Comparison of ENCODE assay signal across 8 mouse cellular contexts in genomic region chr13:39011696-39012095, GRCm38 (mm10). TPM values are rescaled to one million over a fixed set of nuclear protein-coding genes. Genes with fewer than 3 reads are reported as not detected.
DNase-seq lines count a peak whose midpoint lies in the region; ATAC-seq and TF ChIP-seq lines count a peak whose summit lies in the region.

No protein-coding gene starts in this region.

- TF ChIP-seq CTCF in lung, adult 2 months (IDR thresholded peaks at IDR 0.05; ENCODE audit: insufficient read depth, low read length) = peak; percentile 88

- peak; percentile 95 for ATAC-seq in forebrain, embryonic 16.5 days

- DNase-seq in ES-CJ7 (ENCODE audit: low read depth, low spot score) = peak; percentile 86
- peak; percentile 81 for DNase-seq in cerebellum, adult 11-12 months
- DNase-seq in heart, postnatal 36 days = peak; percentile 65 to 72
- peak; percentile 68 to 87 for DNase-seq in layer of hippocampus, adult 18-20 months (ENCODE audit: low spot score in 2 of 2)
- DNase-seq in lung, adult 2 months = peak; percentile 56
- peak; percentile 38 for DNase-seq in ovary, postnatal 10 days (ENCODE audit: low spot score)
- DNase-seq in thymus, postnatal 10 days (ENCODE audit: low spot score in 2 of 2) = peak; percentile 17 to 52

- no peaks in the 10 kb centered on the region for H3K27me3 ChIP-seq in forebrain, embryonic 16.5 days (replicated peaks; ENCODE audit: control insufficient read depth, insufficient read depth, low read length)

- H3K4me3 ChIP-seq in forebrain, embryonic 16.5 days (replicated peaks; ENCODE audit: low read length) = no peak overlapping the region
- H3K4me3 ChIP-seq in lung, adult 2 months (replicated peaks; ENCODE audit: extremely low read depth, low read depth, low read length) = no peak overlapping the region

- no peak overlapping the region for H3K9ac ChIP-seq in forebrain, embryonic 16.5 days (replicated peaks; ENCODE audit: low read depth, low read length)

- intact Hi-C loops in heart, postnatal 36 days (cut with DNase I) = loop anchor here (1.0 to 5.0 kb wide), 3 partner anchors 21 to 321 kb away; no protein-coding TSS in a partner anchor

- H3K4me2 ChIP-seq in forebrain, embryonic 16.5 days (ENCODE audit: low read length) = peak overlapping the region; percentile 28

- H3K27ac ChIP-seq in forebrain, embryonic 16.5 days (ENCODE audit: low read length) = no peak overlapping the region

- 3% methylated on average over 8 of the region's 8 CpGs for WGBS in forebrain, embryonic 16.5 days
- 6% methylated on average over 8 of the region's 8 CpGs for WGBS in lung, adult 2 months

- peaks cover 6% of the 10 kb centered on the region for H3K4me1 ChIP-seq in forebrain, embryonic 16.5 days (replicated peaks; ENCODE audit: control insufficient read depth, insufficient read depth, low read length)
- no peaks in the 10 kb centered on the region for H3K4me1 ChIP-seq in lung, adult 2 months (ENCODE audit: control insufficient read depth, insufficient read depth, low read length)

- no peak for TF ChIP-seq POLR2A in lung, adult 2 months (IDR thresholded peaks at IDR 0.05; ENCODE audit: borderline replicate concordance, extremely low read depth, low read depth, low read length)

- no peaks in the 10 kb centered on the region for H3K9me3 ChIP-seq in forebrain, embryonic 16.5 days (ENCODE audit: control insufficient read depth, low read length)

- H3K36me3 ChIP-seq in forebrain, embryonic 16.5 days (ENCODE audit: control insufficient read depth, insufficient read depth) = no peaks in the 10 kb centered on the region

RNA-seq across cellular contexts. Expression of gene Slc35b3, which starts 51.0 kb away (rescaled TPM):
- 32.7 and 35.9 TPM in 2 replicates for polyA plus RNA-seq in forebrain, embryonic 16.5 days (2015; fragmentation: Nextera tagmentation; extraction: Ambion mirVana)
- total RNA-seq in heart, postnatal 36 days (2021) = 1 to 10 TPM; 3.8 to 5.1 TPM
- total RNA-seq in layer of hippocampus, adult 18-20 months (2021) = 10 to 100 TPM; 11.6 to 13.9 TPM
- polyA plus RNA-seq in lung, adult 2 months (2012; rRNA removed) = 14.1 and 20.6 TPM in 2 replicates

Comparison
In these comparisons a context has a peak if more than half of its experiments do, and no peak if none do; other contexts are left out.
1. DNase-seq: peak in every context shown above with its lines; median percentile 86 in ES-CJ7; 81 in cerebellum, adult 11-12 months; 78 in layer of hippocampus, adult 18-20 months; 68 in heart, postnatal 36 days; 56 in lung, adult 2 months; 38 in ovary, postnatal 10 days; 34 in thymus, postnatal 10 days.